Mouse (Mus musculus): ENCODE data around the gene H2afy2. TPM values are rescaled to one million over a fixed set of nuclear protein-coding genes. Genes with fewer than 3 reads are reported as not detected.
A peak's percentile ranks its signal among the peaks of the same experiment; 100 is the strongest.

H2afy2 gene
- 321 and 326 TPM in 2 replicates for polyA plus RNA-seq (2015; fragmentation: Nextera tagmentation; extraction: Ambion mirVana)

DNA sequence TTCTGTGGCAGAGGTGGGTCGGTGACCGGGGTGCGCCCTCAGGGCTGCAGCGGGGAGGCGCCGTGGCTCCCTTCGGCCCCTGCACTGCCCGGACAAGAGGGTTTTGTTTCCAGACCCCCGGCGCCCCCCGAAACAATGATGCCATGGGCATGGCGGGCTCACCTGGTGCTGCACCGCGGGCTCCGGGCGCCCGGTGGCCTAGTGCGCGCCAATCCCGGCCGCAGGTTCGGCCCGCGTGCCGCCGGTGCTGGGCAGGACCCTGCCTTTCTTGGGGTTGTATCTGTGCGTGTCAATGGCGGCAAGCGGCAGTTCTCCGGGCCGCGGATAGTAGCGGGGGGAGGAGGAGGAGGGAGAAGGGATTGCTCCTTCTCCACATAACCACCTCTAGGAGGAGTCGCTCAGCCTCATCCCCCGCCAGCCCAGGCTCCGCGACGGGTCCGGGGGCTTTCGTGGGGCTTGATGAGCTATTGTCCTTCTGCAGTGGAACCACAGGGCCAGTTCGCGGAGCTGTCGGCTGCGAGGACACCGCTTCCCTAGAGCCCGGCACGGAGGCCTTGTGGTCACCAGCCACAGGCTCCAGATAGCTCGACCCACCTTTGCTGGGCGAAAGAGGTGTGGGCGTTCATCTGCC is at the start of gene H2afy2:
H2afy2 (minus strand) TSS at position 527 of the 631 bp plus-strand sequence.
- peak; percentile 90 for ATAC-seq
- under 1% methylated on average over 45 of the region's 50 CpGs for WGBS
- Histone ChIP-seq H3K4me3 (peak within 1 kb of the TSS; percentile 90), H3K27me3 (no peaks in the 10 kb centered on the region), H3K4me2 (peak within 1 kb of the TSS; percentile 64), H3K4me1 (peaks cover 27% of the 10 kb centered on the region), H3K9me3 (replicated peaks) (no peaks in the 10 kb centered on the region), H3K9ac (peak within 1 kb of the TSS; percentile 99), H3K27ac (peak within 1 kb of the TSS; percentile 99), H3K36me3 (ENCODE audit: poor library complexity, severe bottlenecking) (peaks cover 12% of the 10 kb centered on the region; the same call in 1 of the 2 replicates)

DNA sequence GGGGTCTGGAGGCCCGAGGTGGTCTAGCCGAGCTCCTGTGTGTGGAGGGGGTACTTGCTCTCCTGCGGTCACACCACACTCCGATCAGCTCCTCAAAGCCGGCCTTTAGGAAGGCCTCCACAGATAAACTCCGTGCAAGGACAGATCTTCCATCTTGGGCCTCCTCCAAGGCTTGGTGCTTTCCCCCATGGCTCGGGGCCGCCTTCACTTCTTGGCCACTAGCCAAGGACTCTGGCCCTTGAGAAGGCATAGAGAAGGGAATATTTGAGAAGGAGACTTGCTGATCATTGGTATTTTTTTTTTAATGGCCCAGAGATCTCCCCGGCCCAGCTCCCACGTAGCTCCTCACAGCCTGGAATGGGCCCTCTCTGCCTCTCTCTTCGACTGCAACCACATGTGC is 48.8 kb upstream of the H2afy2 start:
- no peak overlapping the region for H3K27ac ChIP-seq
- H3K4me1 ChIP-seq = no peaks in the 10 kb centered on the region
- ATAC-seq = no peak
- WGBS = 87% methylated on average over 11 of the region's 11 CpGs
- H3K9me3 ChIP-seq (replicated peaks) = no peaks in the 10 kb centered on the region
- H3K4me3 ChIP-seq = no peak overlapping the region
- no peak overlapping the region for H3K9ac ChIP-seq
- H3K4me2 ChIP-seq = no peak overlapping the region
- H3K27me3 ChIP-seq = no peaks in the 10 kb centered on the region
- no peaks in the 10 kb centered on the region for H3K36me3 ChIP-seq (ENCODE audit: poor library complexity, severe bottlenecking)

GRCm38 (mm10) chr10:61831741-61832140 is 47.8 kb upstream of the H2afy2 start:
- no peak for ATAC-seq
- no peak overlapping the region for H3K4me3 ChIP-seq
- H3K4me1 ChIP-seq = no peaks in the 10 kb centered on the region
- H3K9me3 ChIP-seq (replicated peaks) = no peaks in the 10 kb centered on the region
- no peak overlapping the region for H3K9ac ChIP-seq
- no peaks in the 10 kb centered on the region for H3K36me3 ChIP-seq (ENCODE audit: poor library complexity, severe bottlenecking)
- whole genome bisulfite sequencing = 93% methylated on average over 6 of the region's 6 CpGs
- no peaks in the 10 kb centered on the region for H3K27me3 ChIP-seq
- H3K4me2 ChIP-seq = no peak overlapping the region
- H3K27ac ChIP-seq = no peak overlapping the region

DNA sequence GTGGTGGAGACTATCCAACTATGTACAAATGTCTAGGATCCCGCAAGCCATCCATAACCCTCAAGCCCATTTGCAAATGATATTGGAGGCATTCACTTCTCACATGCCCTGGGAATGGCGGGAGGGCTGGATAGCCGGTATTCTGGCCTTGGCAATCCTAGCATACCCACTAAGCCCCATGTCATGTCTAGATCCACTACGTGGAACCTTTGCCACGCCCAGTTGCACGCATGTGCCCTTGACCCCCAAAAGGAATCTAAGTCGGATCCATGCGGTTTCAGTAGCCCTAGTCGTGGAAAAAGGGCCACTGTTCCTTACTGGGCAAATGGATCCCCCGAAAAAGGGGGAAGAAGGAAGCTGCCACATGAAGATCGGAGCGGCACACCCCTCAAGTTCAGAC is 47.3 kb upstream of the H2afy2 start:
- Histone ChIP-seq H3K27me3 (no peaks in the 10 kb centered on the region), H3K27ac (no peak overlapping the region), H3K4me1 (no peaks in the 10 kb centered on the region), H3K9me3 (replicated peaks) (no peaks in the 10 kb centered on the region), H3K4me3 (no peak overlapping the region), H3K9ac (no peak overlapping the region), H3K36me3 (ENCODE audit: poor library complexity, severe bottlenecking) (no peaks in the 10 kb centered on the region), H3K4me2 (no peak overlapping the region)
- ATAC-seq = no peak
- WGBS = 83% methylated on average over 12 of the region's 12 CpGs

- no peak overlapping the region for H3K9ac ChIP-seq
- no peak for ATAC-seq
- H3K27me3 ChIP-seq = no peaks in the 10 kb centered on the region
- H3K9me3 ChIP-seq (replicated peaks) = no peaks in the 10 kb centered on the region
- H3K4me2 ChIP-seq = no peak overlapping the region
- no peaks in the 10 kb centered on the region for H3K36me3 ChIP-seq (ENCODE audit: poor library complexity, severe bottlenecking)
- no peak overlapping the region for H3K27ac ChIP-seq
- H3K4me1 ChIP-seq = no peaks in the 10 kb centered on the region
- WGBS = 57% methylated on average over 9 of the region's 9 CpGs
- no peak overlapping the region for H3K4me3 ChIP-seq
Observed at GRCm38 (mm10) chr10:61830817-61831216, 46.9 kb upstream of the H2afy2 start.

GRCm38 (mm10) chr10:61829046-61829445 is 45.1 kb upstream of the H2afy2 start:
- no peak overlapping the region for H3K9ac ChIP-seq
- no peak overlapping the region for H3K4me2 ChIP-seq
- H3K9me3 ChIP-seq (replicated peaks) = no peaks in the 10 kb centered on the region
- ATAC-seq = no peak
- H3K36me3 ChIP-seq (ENCODE audit: poor library complexity, severe bottlenecking) = no peaks in the 10 kb centered on the region
- H3K27ac ChIP-seq = no peak overlapping the region
- 55% methylated on average over 4 of the region's 4 CpGs for WGBS
- H3K4me1 ChIP-seq = no peaks in the 10 kb centered on the region
- no peak overlapping the region for H3K4me3 ChIP-seq
- no peaks in the 10 kb centered on the region for H3K27me3 ChIP-seq

- Histone ChIP-seq H3K4me2 (no peak overlapping the region), H3K36me3 (ENCODE audit: poor library complexity, severe bottlenecking) (no peaks in the 10 kb centered on the region), H3K27me3 (no peaks in the 10 kb centered on the region), H3K9me3 (replicated peaks) (no peaks in the 10 kb centered on the region), H3K27ac (no peak overlapping the region), H3K9ac (no peak overlapping the region), H3K4me3 (no peak overlapping the region), H3K4me1 (no peaks in the 10 kb centered on the region)
- 90% methylated on average over 32 of the region's 32 CpGs for WGBS
- no peak for ATAC-seq
Observed at GRCm38 (mm10) chr10:61827950-61828936, 44.3 kb upstream of the H2afy2 start.

GRCm38 (mm10) chr10:61826753-61827435 is 42.9 kb upstream of the H2afy2 start:
- 17% methylated on average over 16 of the region's 16 CpGs for WGBS
- H3K9me3 ChIP-seq (replicated peaks) = no peaks in the 10 kb centered on the region
- H3K4me2 ChIP-seq = no peak overlapping the region
- no peak overlapping the region for H3K27ac ChIP-seq
- no peak overlapping the region for H3K4me3 ChIP-seq
- no peaks in the 10 kb centered on the region for H3K4me1 ChIP-seq
- no peak overlapping the region for H3K9ac ChIP-seq
- no peak for ATAC-seq
- no peaks in the 10 kb centered on the region for H3K36me3 ChIP-seq (ENCODE audit: poor library complexity, severe bottlenecking)
- no peaks in the 10 kb centered on the region for H3K27me3 ChIP-seq

DNA sequence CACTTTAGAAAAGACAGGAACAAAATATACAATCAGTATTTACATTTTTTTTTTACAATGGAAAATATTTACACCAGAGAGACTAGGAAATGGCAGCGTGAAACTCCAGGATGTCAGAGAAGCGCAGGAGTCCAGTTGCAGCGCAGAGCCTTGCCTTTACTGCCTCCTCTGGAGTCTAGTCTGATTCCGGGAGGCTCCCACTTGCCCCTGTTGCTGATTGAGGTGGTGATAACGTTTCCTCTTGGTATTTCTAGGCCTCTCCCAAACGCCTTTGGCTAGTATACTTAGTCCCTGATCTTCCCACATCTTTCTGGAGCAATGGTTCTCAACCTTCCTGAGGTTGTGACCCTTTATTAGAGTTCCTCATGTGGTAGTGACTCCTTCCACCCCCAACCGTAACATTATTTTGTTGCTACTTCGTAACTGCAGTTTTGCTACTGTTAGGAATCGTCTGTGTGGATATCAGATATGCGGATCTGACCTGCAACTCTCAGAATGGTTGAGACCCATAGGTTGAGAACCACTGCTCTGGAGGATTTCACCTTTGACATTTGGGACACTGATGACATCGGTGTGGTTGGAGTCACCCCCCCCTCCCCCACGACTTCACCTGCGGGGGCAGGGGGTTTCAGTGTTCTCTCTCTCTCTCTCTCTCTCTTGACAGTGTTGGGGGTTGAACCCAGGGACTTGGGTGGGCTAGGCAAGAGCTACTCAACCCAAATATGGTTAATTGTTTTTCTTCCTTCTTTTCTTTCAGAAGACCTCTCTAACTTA is 42.2 kb upstream of the H2afy2 start:
- WGBS = 83% methylated on average over 13 of the region's 13 CpGs
- H3K4me2 ChIP-seq = no peak overlapping the region
- no peak overlapping the region for H3K9ac ChIP-seq
- no peaks in the 10 kb centered on the region for H3K27me3 ChIP-seq
- no peak overlapping the region for H3K4me3 ChIP-seq
- no peaks in the 10 kb centered on the region for H3K36me3 ChIP-seq (ENCODE audit: poor library complexity, severe bottlenecking)
- ATAC-seq = no peak
- no peak overlapping the region for H3K27ac ChIP-seq
- no peaks in the 10 kb centered on the region for H3K4me1 ChIP-seq
- no peaks in the 10 kb centered on the region for H3K9me3 ChIP-seq (replicated peaks)

- Histone ChIP-seq H3K4me3 (no peak overlapping the region), H3K9ac (no peak overlapping the region), H3K27me3 (no peaks in the 10 kb centered on the region), H3K4me1 (no peaks in the 10 kb centered on the region), H3K4me2 (no peak overlapping the region), H3K9me3 (replicated peaks) (no peaks in the 10 kb centered on the region), H3K27ac (no peak overlapping the region), H3K36me3 (ENCODE audit: poor library complexity, severe bottlenecking) (no peaks in the 10 kb centered on the region)
- 58% methylated on average over 5 of the region's 5 CpGs for WGBS
- ATAC-seq = no peak
Observed at GRCm38 (mm10) chr10:61825536-61825935, 41.6 kb upstream of the H2afy2 start.

DNA sequence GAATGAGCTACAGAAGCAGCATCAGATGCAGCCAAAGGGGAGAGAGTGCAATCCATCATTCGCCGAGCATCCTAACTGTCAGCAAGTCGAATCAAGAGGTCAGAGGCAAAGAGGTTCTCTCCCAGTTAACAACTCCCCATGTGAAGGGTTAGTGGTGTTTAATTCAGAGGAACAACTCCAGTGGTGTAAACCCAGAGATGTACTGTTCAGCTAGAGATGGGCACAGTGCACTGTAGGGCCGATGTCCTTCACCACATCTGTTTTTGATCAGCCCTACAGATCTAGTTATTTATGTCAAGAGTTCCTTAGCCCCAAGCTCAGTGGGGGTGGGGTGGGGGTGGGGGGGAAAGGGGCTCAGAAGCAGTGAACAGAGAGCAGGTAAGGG is 39.8 kb upstream of the H2afy2 start:
- Histone ChIP-seq H3K4me2 (no peak overlapping the region), H3K4me3 (no peak overlapping the region), H3K27me3 (no peaks in the 10 kb centered on the region), H3K4me1 (no peaks in the 10 kb centered on the region), H3K27ac (no peak overlapping the region), H3K9ac (no peak overlapping the region), H3K9me3 (replicated peaks) (no peaks in the 10 kb centered on the region), H3K36me3 (ENCODE audit: poor library complexity, severe bottlenecking) (no peaks in the 10 kb centered on the region)
- no peak for ATAC-seq
- 88% methylated on average over 4 of the region's 4 CpGs for WGBS

Measured in forebrain, embryonic 13.5 days (tissue).